Mouse (Mus musculus) adrenal gland, adult (tissue): Measurements from ENCODE around the gene Tor4a.
A peak's percentile ranks its signal among the peaks of the same experiment; 100 is the strongest.

Experiments used
- DNase-seq, 2 experiments: peaks; one replicate each; pipeline ENCODE4 v3.0.0; 2022 to 2023; ENCODE audit warnings: low spot score in 1 of 2; ENCODE audit not compliant: inconsistent age in 2 of 2

Gene Tor4a

GRCm38 (mm10) chr2:25196172-25196954 is at the start of gene Tor4a:
Tor4a (minus strand) TSS chr2:25196886.
- DNase-seq: peak; percentile 91 to 96

- DNase-seq: peak in 1 of 2 experiments; percentile 25
These were observed 47.5 kb upstream of the Tor4a start for GRCm38 (mm10) chr2:25244144-25244543.

- DNase-seq: no peak
These were observed 46.7 kb upstream of the Tor4a start for GRCm38 (mm10) chr2:25243342-25243741.

- DNase-seq: peak in 1 of 2 experiments; percentile 46
These were observed 45.4 kb upstream of the Tor4a start, which contains the start of the genes Rnf208 and Cysrt1 for GRCm38 (mm10) chr2:25242101-25242506. Rnf208 (plus strand) TSS chr2:25242255. Cysrt1 (minus strand) TSS chr2:25242452.

GRCm38 (mm10) chr2:25241438-25241775 is 44.7 kb upstream of the Tor4a start:
- DNase-seq: peak in 1 of 2 experiments; percentile 47

GRCm38 (mm10) chr2:25240723-25241437 is 44.2 kb upstream of the Tor4a start:
- DNase-seq: peak; percentile 80 to 91

GRCm38 (mm10) chr2:25240310-25240709 is 43.6 kb upstream of the Tor4a start:
- DNase-seq: peak in 1 of 2 experiments; percentile 25

- peak in 1 of 2 experiments; percentile 53 for DNase-seq
These were observed 43.1 kb upstream of the Tor4a start for GRCm38 (mm10) chr2:25239766-25240165.

GRCm38 (mm10) chr2:25238106-25238505 is 41.4 kb upstream of the Tor4a start:
- no peak for DNase-seq

- no peak for DNase-seq
These were observed 40.8 kb upstream of the Tor4a start for GRCm38 (mm10) chr2:25237522-25237921.

- DNase-seq: no peak
These were observed 39.9 kb upstream of the Tor4a start, which contains the start of gene Rnf224 for GRCm38 (mm10) chr2:25236614-25237013. Rnf224 (minus strand) TSS chr2:25236787.

GRCm38 (mm10) chr2:25234551-25235220 is 38.0 kb upstream of the Tor4a start:
- no peak for DNase-seq

GRCm38 (mm10) chr2:25234050-25234449 is 37.4 kb upstream of the Tor4a start, which contains the start of gene Slc34a3:
Slc34a3 (minus strand) TSS chr2:25234364.
- DNase-seq: no peak

- no peak for DNase-seq
These were observed 36.7 kb upstream of the Tor4a start for GRCm38 (mm10) chr2:25233421-25233820.

- DNase-seq: no peak
These were observed 34.4 kb upstream of the Tor4a start for GRCm38 (mm10) chr2:25231038-25231437.

GRCm38 (mm10) chr2:25230581-25230980 is 33.9 kb upstream of the Tor4a start:
- DNase-seq: no peak

GRCm38 (mm10) chr2:25229582-25229981 is 32.9 kb upstream of the Tor4a start:
- no peak for DNase-seq

- peak in 1 of 2 experiments; percentile 47 for DNase-seq
These were observed 32.4 kb upstream of the Tor4a start for GRCm38 (mm10) chr2:25228995-25229530.

GRCm38 (mm10) chr2:25228431-25228889 is 31.8 kb upstream of the Tor4a start:
- DNase-seq: peak; percentile 89 to 96

- no peak for DNase-seq
These were observed 30.7 kb upstream of the Tor4a start for GRCm38 (mm10) chr2:25227406-25227805.

- peak in 1 of 2 experiments; percentile 48 for DNase-seq
These were observed 30.2 kb upstream of the Tor4a start for GRCm38 (mm10) chr2:25226864-25227263.
